Mouse (Mus musculus) megakaryocyte, adult 5-6 weeks (primary cell): ENCODE data around the gene Zfyve28. TPM values are rescaled to one million over a fixed set of nuclear protein-coding genes. Genes with fewer than 3 reads are reported as not detected.

ENCODE experiments used
- total RNA-seq, 2 experiments: library from RNA; stranded (forward) in 1 of 2; stranded (reverse) in 1 of 2; fragments of 153-499, 151-499 nt in 1 of 2; fragments of 221-1000, 200-1000 nt in 1 of 2; gene quantifications; 2 replicates each; pipeline versions ENCODE4 v1.2.3 to v1.2.4; 2015 to 2017

The Zfyve28 gene
- total RNA-seq, 2 experiments from 2014 or later, result 3.8 to 5.5 TPM

Other genes starting within 250 kb of the Zfyve28 start
- gene Poln, start 119.0 kb downstream of the Zfyve28 start, total RNA-seq (2015), result 1.7 and 3.9 TPM in 2 replicates
- gene Poln, start 119.0 kb downstream of the Zfyve28 start, total RNA-seq (2017), result 1.2 and 2.7 TPM in 2 replicates
- 33.6 and 41.4 TPM in 2 replicates for gene Haus3, start 118.9 kb downstream of the Zfyve28 start, total RNA-seq (2015)
- 44.8 and 53.7 TPM in 2 replicates for gene Haus3, start 118.9 kb downstream of the Zfyve28 start, total RNA-seq (2017)
- gene Mxd4, start 100.7 kb downstream of the Zfyve28 start, total RNA-seq (2015), result 16.2 and 17.6 TPM in 2 replicates
- gene Mxd4, start 100.7 kb downstream of the Zfyve28 start, total RNA-seq (2017), result 19.8 and 21.6 TPM in 2 replicates
- 0.56 and 0.57 TPM in 2 replicates for gene Cfap99, start 151 bp upstream of the Zfyve28 start, total RNA-seq (2015)
- gene Cfap99, start 151 bp upstream of the Zfyve28 start, total RNA-seq (2017), result 1.2 and 1.9 TPM in 2 replicates
- 75.7 and 86.1 TPM in 2 replicates for gene Rnf4, start 47.8 kb upstream of the Zfyve28 start, total RNA-seq (2015)
- 79.6 and 82.8 TPM in 2 replicates for gene Rnf4, start 47.8 kb upstream of the Zfyve28 start, total RNA-seq (2017)
- 33.4 and 40.0 TPM in 2 replicates for gene Fam193a, start 81.5 kb upstream of the Zfyve28 start, total RNA-seq (2015)
- gene Fam193a, start 81.5 kb upstream of the Zfyve28 start, total RNA-seq (2017), result 43.0 and 44.8 TPM in 2 replicates
- 10.9 and 12.1 TPM in 2 replicates for gene Tnip2, start 225.5 kb upstream of the Zfyve28 start, total RNA-seq (2015)
- gene Tnip2, start 225.5 kb upstream of the Zfyve28 start, total RNA-seq (2017), result 34.4 and 41.3 TPM in 2 replicates
- 34.7 and 38.5 TPM in 2 replicates for gene Sh3bp2, start 237.4 kb upstream of the Zfyve28 start, total RNA-seq (2015)
- gene Sh3bp2, start 237.4 kb upstream of the Zfyve28 start, total RNA-seq (2017), result 48.1 and 60.7 TPM in 2 replicates